In the genomic region with DNA sequence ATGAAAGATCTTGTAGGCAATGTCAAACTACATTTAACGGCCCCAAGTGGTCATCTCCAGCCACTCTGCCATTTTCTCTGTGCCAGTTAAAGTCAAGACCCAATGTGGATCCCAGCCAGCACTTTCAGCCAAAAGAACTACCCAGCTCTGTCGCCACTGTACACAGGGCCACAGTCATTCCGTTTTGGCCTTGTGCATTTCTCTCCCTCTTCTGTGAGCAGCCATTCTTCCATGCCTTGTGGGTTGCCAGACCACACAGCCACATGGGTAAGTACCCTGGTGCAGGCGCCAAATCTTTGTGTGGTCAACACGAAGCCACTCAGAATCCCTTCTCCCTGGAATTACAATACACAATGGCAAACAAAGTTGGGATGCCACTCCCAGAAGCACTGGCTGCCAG, we compare ENCODE assay signal across 15 mouse cellular contexts. TPM values are rescaled to one million over a fixed set of nuclear protein-coding genes. Genes with fewer than 3 reads are reported as not detected.
A peak's percentile ranks its signal among the peaks of the same experiment; 100 is the strongest.
DNase-seq lines count a peak whose midpoint lies in the region; ATAC-seq lines count a peak whose summit lies in the region.
"Had no signal": no experiment of that assay in that cellular context is flagged by ENCODE, and none has a peak within 500 bp of the region (broad histone marks: within the 10 kb centered on the region; RNA-seq: fewer than 3 reads in every experiment).

No protein-coding gene starts in this region.

- peak; percentile 38 for DNase-seq in adrenal gland, postnatal 14 days
- DNase-seq in adrenal gland, adult 8-10 months = no peak
- DNase-seq in hindbrain, embryonic 10.5 days (ENCODE audit: low spot score) = peak; percentile 1
- no peak for DNase-seq in hindbrain, embryonic 14.5 days (ENCODE audit: low spot score)
- DNase-seq in lung, postnatal 36 days = peak; percentile 22
- DNase-seq in lung, postnatal 14 days = no peak
- DNase-seq in brain, adult 2 months (ENCODE audit: low read depth, low spot score) = peak; percentile 92
- DNase-seq in neural tube, embryonic 10.5 days (ENCODE audit: extremely low spot score, low spot score) = no peak
- DNase-seq: cerebellum, postnatal 36 days; kidney, adult 8-10 months; liver, postnatal 0 days; spleen, adult 18-20 months; thymus, postnatal 14 days had no signal

- no peak overlapping the region for H3K4me2 ChIP-seq in hindbrain, embryonic 14.5 days (replicated peaks)
- H3K4me2 ChIP-seq: limb, embryonic 15.5 days; neural tube, embryonic 13.5 days had no signal

- ATAC-seq in hindbrain, embryonic 14.5 days (ENCODE audit: low FRiP score) = no peak
- ATAC-seq: liver, postnatal 0 days had no signal

- H3K4me3 ChIP-seq in hindbrain, embryonic 10.5 days = no peak overlapping the region
- no peak overlapping the region for H3K4me3 ChIP-seq in hindbrain, embryonic 14.5 days (replicated peaks; ENCODE audit: low read length)
- H3K4me3 ChIP-seq: limb, embryonic 15.5 days; neural tube, embryonic 13.5 days had no signal

- no peaks in the 10 kb centered on the region for H3K9me3 ChIP-seq in hindbrain, embryonic 10.5 days
- no peaks in the 10 kb centered on the region for H3K9me3 ChIP-seq in hindbrain, embryonic 14.5 days (ENCODE audit: control insufficient read depth, low read length)
- H3K9me3 ChIP-seq: limb, embryonic 15.5 days; neural tube, embryonic 13.5 days had no signal

- H3K9ac ChIP-seq in hindbrain, embryonic 14.5 days = no peak overlapping the region
- H3K9ac ChIP-seq: limb, embryonic 15.5 days; liver, postnatal 0 days; neural tube, embryonic 13.5 days had no signal

- H3K4me1 ChIP-seq in hindbrain, embryonic 10.5 days (replicated peaks) = peaks cover 1% of the 10 kb centered on the region; the same call in 1 of the 2 replicates
- H3K4me1 ChIP-seq in hindbrain, embryonic 14.5 days (replicated peaks; ENCODE audit: control insufficient read depth, insufficient read depth, low read length) = peaks cover 4% of the 10 kb centered on the region; the same call in 1 of the 2 replicates

- peaks cover 31% of the 10 kb centered on the region for H3K36me3 ChIP-seq in hindbrain, embryonic 10.5 days
- H3K36me3 ChIP-seq in hindbrain, embryonic 14.5 days (replicated peaks; ENCODE audit: control insufficient read depth, insufficient read depth) = peaks cover 15% of the 10 kb centered on the region; the same call in 1 of the 2 replicates

- 91% methylated on average over 5 of the region's 5 CpGs for WGBS in hindbrain, embryonic 10.5 days
- WGBS in hindbrain, embryonic 14.5 days = 84% methylated on average over 5 of the region's 5 CpGs

- no peak overlapping the region for H3K27ac ChIP-seq in hindbrain, embryonic 10.5 days
- H3K27ac ChIP-seq in hindbrain, embryonic 14.5 days = no peak overlapping the region
- H3K27ac ChIP-seq: limb, embryonic 15.5 days; neural tube, embryonic 13.5 days had no signal

- H3K27me3 ChIP-seq in hindbrain, embryonic 10.5 days (ENCODE audit: insufficient read depth, poor library complexity, severe bottlenecking) = no peaks in the 10 kb centered on the region
- H3K27me3 ChIP-seq in hindbrain, embryonic 14.5 days (ENCODE audit: control insufficient read depth, insufficient read depth, low read length) = no peaks in the 10 kb centered on the region
- H3K27me3 ChIP-seq: limb, embryonic 15.5 days; neural tube, embryonic 13.5 days had no signal

RNA-seq across cellular contexts. Expression of gene App, which starts 57.7 kb away (rescaled TPM):
- 299 and 320 TPM in 2 replicates for total RNA-seq in adrenal gland, postnatal 14 days (2021)
- 100 to 1,000 TPM; 320 to 378 (median 351) TPM for total RNA-seq in adrenal gland, adult 8-10 months (2022)
- polyA plus RNA-seq in hindbrain, embryonic 10.5 days (2016; fragmentation: Nextera tagmentation; extraction: Ambion mirVana) = 125 and 161 TPM in 2 replicates
- polyA plus RNA-seq in hindbrain, embryonic 14.5 days (2014; fragmentation: Nextera tagmentation; extraction: Ambion mirVana) = 430 and 468 TPM in 2 replicates

Comparison
In these comparisons a context has a peak if more than half of its experiments do, and no peak if none do; other contexts are left out.
1. DNase-seq: peak in adrenal gland, postnatal 14 days (single experiment), hindbrain, embryonic 10.5 days (single experiment), lung, postnatal 36 days (single experiment) and brain, adult 2 months (single experiment); none in adrenal gland, adult 8-10 months (single experiment), hindbrain, embryonic 14.5 days (single experiment), lung, postnatal 14 days (single experiment) and neural tube, embryonic 10.5 days (single experiment).